Mouse (Mus musculus) left cerebral cortex, adult 2 months (tissue): ENCODE measurements around the gene Fabp1. TPM values are rescaled to one million over a fixed set of nuclear protein-coding genes. Genes with fewer than 3 reads are reported as not detected.

Experiments used
- DNase-seq, 2 experiments: peaks; one replicate each; pipeline ENCODE4 v3.0.0; 2021 to 2022; ENCODE audit warnings: low spot score in 2 of 2, mixed read lengths in 1 of 2; ENCODE audit errors: extremely low spot score in 1 of 2
- H3K27ac ChIP-seq: fragments of 200-600 bp; 2 replicates; pipeline ENCODE4 v1.8.1; 2022
- H3K4me3 ChIP-seq: fragments of 200-600 bp; 2 replicates; pipeline ENCODE4 v1.8.1; 2022
- CTCF ChIP-seq: fragments of 200-600 bp; IDR thresholded peaks from 2 replicates; pipeline ENCODE4 v1.8.1; 2022; ENCODE audit warnings: antibody characterized with exemption, mild to moderate bottlenecking, moderate library complexity
- intact Hi-C: fragments of 180-260 bp; cut with DNase I; formaldehyde crosslinking; loops from one replicate; pipeline ENCODE4 v1.15.1; 2025
- total RNA-seq, 2 experiments: library from RNA; stranded (reverse); gene quantifications; 2 replicates each; pipeline ENCODE4 v1.2.3; 2021

Gene Fabp1
- total RNA-seq, 2 experiments from 2014 or later: not detected

GRCm38 (mm10) chr6:71248420-71248819, 48.8 kb downstream of the Fabp1 start:
- DNase-seq: no peak
- Histone ChIP-seq H3K4me3 (no peak overlapping the region), H3K27ac (no peak overlapping the region)
- intact Hi-C loops: no loop called here
- TF ChIP-seq CTCF: no peak

GRCm38 (mm10) chr6:71249615-71250014, 50.0 kb downstream of the Fabp1 start:
- TF ChIP-seq CTCF: no peak
- intact Hi-C loops: no loop called here

GRCm38 (mm10) chr6:71250951-71251350, 51.3 kb downstream of the Fabp1 start:
- DNase-seq: no peak
- no peak overlapping the region for H3K27ac ChIP-seq
- no peak overlapping the region for H3K4me3 ChIP-seq
- no peak for TF ChIP-seq CTCF
- intact Hi-C loops: no loop called here

More at GRCm38 (mm10) chr6:71249615-71250014, 50.0 kb downstream of the Fabp1 start:
- Histone ChIP-seq H3K27ac (no peak overlapping the region), H3K4me3 (no peak overlapping the region)
- no peak for DNase-seq

GRCm38 (mm10) chr6:71254456-71254855, 54.8 kb downstream of the Fabp1 start:
- Histone ChIP-seq H3K27ac (no peak overlapping the region), H3K4me3 (no peak overlapping the region)
- TF ChIP-seq CTCF: no peak
- intact Hi-C loops: no loop called here
- no peak for DNase-seq

Other genes starting within 250 kb of the Fabp1 start
- gene Foxi3, start 243.3 kb upstream of the Fabp1 start, total RNA-seq: not detected
- gene Thnsl2, start 55.4 kb upstream of the Fabp1 start, total RNA-seq: 1 to 10 TPM; 3.2 to 3.3 TPM
- 10 to 100 TPM; 12.2 to 13.1 TPM for gene Krcc1, start 71.8 kb downstream of the Fabp1 start, total RNA-seq
- under 1 TPM; 0.61 to 0.72 TPM for gene Smyd1, start 122.4 kb downstream of the Fabp1 start, total RNA-seq
- gene Cd8b1, start 123.0 kb downstream of the Fabp1 start, total RNA-seq: not detected
- not detected for gene Cd8a, start 173.6 kb downstream of the Fabp1 start, total RNA-seq
- 100 to 1,000 TPM; 101 to 103 TPM for gene Rmnd5a, start 240.8 kb downstream of the Fabp1 start, total RNA-seq